Mouse (Mus musculus) CH12.LX (cell line): Measurements from ENCODE around the gene Ice1. TPM values are rescaled to one million over a fixed set of nuclear protein-coding genes. Genes with fewer than 3 reads are reported as not detected.
A peak's percentile ranks its signal among the peaks of the same experiment; 100 is the strongest.

Source experiments
- DNase-seq: peaks from one replicate; pipeline ENCODE4 v3.0.0-alpha.2; 2013; ENCODE audit errors: extremely low read depth
- H3K27ac ChIP-seq: 2 replicates; pipeline ENCODE4 v1.5.1; 2012; ENCODE audit warnings: low read depth, mild to moderate bottlenecking, control low read depth, moderate library complexity; ENCODE audit not compliant: insufficient read depth
- H3K27me3 ChIP-seq: replicated peaks from 2 replicates; pipeline ENCODE3; 2012; ENCODE audit warnings: inconsistent platforms
- H3K36me3 ChIP-seq, 2 experiments: replicated peaks in 1 of 2; 2 replicates each; pipeline versions ENCODE3 to v1.6.1; 2012; ENCODE audit warnings: inconsistent platforms in 1 of 2, low read length in 1 of 2, mild to moderate bottlenecking in 1 of 2, mixed read lengths in 1 of 2, moderate library complexity in 1 of 2; ENCODE audit not compliant: control insufficient read depth in 1 of 2, insufficient read depth in 1 of 2
- H3K4me1 ChIP-seq, 2 experiments: 2 replicates each; pipeline ENCODE4 v1.6.1; 2012; ENCODE audit warnings: inconsistent platforms in 1 of 2, moderate library complexity in 1 of 2; ENCODE audit not compliant: insufficient read depth in 2 of 2, control insufficient read depth in 1 of 2
- H3K4me2 ChIP-seq: 2 replicates; pipeline ENCODE4 v1.6.1; 2012; ENCODE audit warnings: low read depth, mild to moderate bottlenecking, control low read depth; ENCODE audit not compliant: poor library complexity, insufficient read depth, severe bottlenecking
- H3K4me3 ChIP-seq, 3 experiments: fragments of 150-350 bp in 1 of 3; sonication (generic) in 1 of 3; replicated peaks in 1 of 3; 2 replicates each; pipeline versions ENCODE3 to v1.5.1; 2011 to 2012; ENCODE audit warnings: low read depth in 2 of 3, low read length in 2 of 3, mild to moderate bottlenecking in 2 of 3, moderate library complexity in 2 of 3, control low read depth in 1 of 3, improper control_type of control experiment in 1 of 3, inconsistent platforms in 1 of 3, mixed read lengths in 1 of 3; ENCODE audit not compliant: poor library complexity in 1 of 3
- H3K79me2 ChIP-seq: replicated peaks from 2 replicates; pipeline ENCODE4 v1.6.1; 2012; ENCODE audit warnings: mild to moderate bottlenecking, moderate library complexity; ENCODE audit not compliant: control insufficient read depth, poor library complexity, insufficient read depth, severe bottlenecking; ENCODE audit errors: extremely low read depth
- H3K9ac ChIP-seq: 2 replicates; pipeline ENCODE4 v1.6.1; 2012; ENCODE audit warnings: low read depth, mild to moderate bottlenecking, control low read depth, moderate library complexity; ENCODE audit not compliant: insufficient read depth
- H3K9me3 ChIP-seq: replicated peaks from 2 replicates; pipeline ENCODE3; 2012; ENCODE audit warnings: low read length, inconsistent platforms, mixed read lengths
- CHD2 ChIP-seq: IDR thresholded peaks from 2 replicates; pipeline ENCODE4 v1.6.1; 2011; ENCODE audit warnings: low read length, improper control_type of control experiment
- CTCF ChIP-seq, 2 experiments: IDR thresholded peaks in 1 of 2; conservative IDR thresholded peaks in 1 of 2; 2 replicates each; pipeline ENCODE4 v1.5.1; 2011 to 2012; ENCODE audit warnings: low read depth in 2 of 2, low read length in 2 of 2, improper control_type of control experiment in 1 of 2, inconsistent platforms in 1 of 2, mild to moderate bottlenecking in 1 of 2, moderate library complexity in 1 of 2
- ELF1 ChIP-seq: IDR thresholded peaks from 2 replicates; pipeline ENCODE4 v1.6.1; 2014; ENCODE audit warnings: low read depth, mild to moderate bottlenecking, inconsistent platforms, low read length, improper control_type of control experiment
- EP300 ChIP-seq: IDR thresholded peaks from 2 replicates; pipeline ENCODE4 v1.6.1; 2011; ENCODE audit warnings: low read length, improper control_type of control experiment
- ETS1 ChIP-seq: conservative IDR thresholded peaks from 2 replicates; pipeline ENCODE4 v1.6.1; 2012; ENCODE audit warnings: low read depth, mild to moderate bottlenecking, inconsistent platforms, low read length, improper control_type of control experiment, moderate library complexity
- GABPA ChIP-seq: IDR thresholded peaks from 2 replicates; pipeline ENCODE4 v1.6.1; 2012; ENCODE audit warnings: low read depth, low read length, improper control_type of control experiment, inconsistent platforms; ENCODE audit not compliant: insufficient replicate concordance
- HCFC1 ChIP-seq: IDR thresholded peaks from 2 replicates; pipeline ENCODE4 v1.6.1; 2012; ENCODE audit warnings: low read depth, mild to moderate bottlenecking, inconsistent platforms, low read length, improper control_type of control experiment
- IRF4 ChIP-seq: IDR thresholded peaks from 2 replicates; pipeline ENCODE4 v1.6.1; 2014; ENCODE audit warnings: low read depth, mild to moderate bottlenecking, inconsistent platforms, low read length, improper control_type of control experiment
- JUN ChIP-seq: IDR thresholded peaks from 2 replicates; pipeline ENCODE4 v1.6.1; 2011; ENCODE audit warnings: low read depth, mild to moderate bottlenecking, low read length, improper control_type of control experiment, moderate library complexity; ENCODE audit not compliant: insufficient read depth
- JUND ChIP-seq: conservative IDR thresholded peaks from 2 replicates; pipeline ENCODE4 v1.6.1; 2011; ENCODE audit warnings: low read depth, low read length, improper control_type of control experiment
- KAT2A ChIP-seq: IDR thresholded peaks from 2 replicates; pipeline ENCODE4 v1.6.1; 2012; ENCODE audit warnings: low read length, improper control_type of control experiment, inconsistent platforms; ENCODE audit not compliant: insufficient replicate concordance
- MAFK ChIP-seq: IDR thresholded peaks from 2 replicates; pipeline ENCODE4 v1.6.1; 2011; ENCODE audit warnings: low read length, improper control_type of control experiment; ENCODE audit not compliant: insufficient replicate concordance
- MAX ChIP-seq: IDR thresholded peaks from 2 replicates; pipeline ENCODE4 v1.6.1; 2011; ENCODE audit warnings: low read length, improper control_type of control experiment
- MAZ ChIP-seq: IDR thresholded peaks from 2 replicates; pipeline ENCODE4 v1.6.1; 2012; ENCODE audit warnings: low read depth, mild to moderate bottlenecking, inconsistent platforms, low read length, improper control_type of control experiment, moderate library complexity
- MEF2A ChIP-seq: IDR thresholded peaks from 2 replicates; pipeline ENCODE4 v1.6.1; 2014; ENCODE audit warnings: low read depth, mild to moderate bottlenecking, inconsistent platforms, low read length, improper control_type of control experiment, borderline replicate concordance
- NELFE ChIP-seq: IDR thresholded peaks from 2 replicates; pipeline ENCODE4 v1.6.1; 2011; ENCODE audit warnings: low read depth, low read length, improper control_type of control experiment
- NRF1 ChIP-seq: IDR thresholded peaks from 2 replicates; pipeline ENCODE4 v1.6.1; 2014; ENCODE audit warnings: low read depth, mild to moderate bottlenecking, inconsistent platforms, low read length, improper control_type of control experiment, moderate library complexity
- PAX5 ChIP-seq: IDR thresholded peaks from 2 replicates; pipeline ENCODE4 v1.6.1; 2012; ENCODE audit warnings: low read length, inconsistent platforms, mixed read lengths
- POLR2A ChIP-seq: IDR thresholded peaks from 2 replicates; pipeline ENCODE4 v1.6.1; 2011; ENCODE audit warnings: low read depth, mild to moderate bottlenecking, improper control_type of control experiment, low read length
- POLR2AphosphoS2 ChIP-seq: IDR thresholded peaks from 2 replicates; pipeline ENCODE4 v1.6.1; 2011; ENCODE audit warnings: low read depth, low read length, improper control_type of control experiment
- RAD21 ChIP-seq: IDR thresholded peaks from 2 replicates; pipeline ENCODE4 v1.6.1; 2011; ENCODE audit warnings: low read depth, mild to moderate bottlenecking, low read length, improper control_type of control experiment, moderate library complexity
- RCOR1 ChIP-seq: conservative IDR thresholded peaks from 2 replicates; pipeline ENCODE4 v1.6.1; 2012; ENCODE audit warnings: low read depth, mild to moderate bottlenecking, inconsistent platforms, low read length, improper control_type of control experiment
- SIN3A ChIP-seq: IDR thresholded peaks from 2 replicates; pipeline ENCODE4 v1.6.1; 2012; ENCODE audit warnings: low read length, improper control_type of control experiment, inconsistent platforms
- SMC3 ChIP-seq: IDR thresholded peaks from 2 replicates; pipeline ENCODE4 v1.6.1; 2011; ENCODE audit warnings: low read depth, low read length, improper control_type of control experiment
- TBP ChIP-seq: conservative IDR thresholded peaks from 2 replicates; pipeline ENCODE4 v1.6.1; 2011; ENCODE audit warnings: low read depth, low read length, improper control_type of control experiment
- TCF12 ChIP-seq: IDR thresholded peaks from 2 replicates; pipeline ENCODE4 v1.6.1; 2014; ENCODE audit warnings: low read depth, mild to moderate bottlenecking, inconsistent platforms, low read length, improper control_type of control experiment
- UBTF ChIP-seq: IDR thresholded peaks from 2 replicates; pipeline ENCODE4 v1.6.1; 2012; ENCODE audit warnings: low read depth, mild to moderate bottlenecking, inconsistent platforms, low read length, improper control_type of control experiment, moderate library complexity
- USF2 ChIP-seq: conservative IDR thresholded peaks from 2 replicates; pipeline ENCODE4 v1.6.1; 2011; ENCODE audit warnings: low read depth, low read length, improper control_type of control experiment
- ZKSCAN1 ChIP-seq: IDR thresholded peaks from 2 replicates; pipeline ENCODE4 v1.6.1; 2012; ENCODE audit warnings: low read depth, inconsistent platforms, low read length, improper control_type of control experiment, borderline replicate concordance
- ZMIZ1 ChIP-seq: IDR thresholded peaks from 2 replicates; pipeline ENCODE4 v1.6.1; 2012; ENCODE audit warnings: low read depth, mild to moderate bottlenecking, inconsistent platforms, low read length, improper control_type of control experiment
- ZNF384 ChIP-seq: IDR thresholded peaks from 2 replicates; pipeline ENCODE4 v1.6.1; 2012; ENCODE audit warnings: low read depth, low read length, improper control_type of control experiment, inconsistent platforms
- dilution Hi-C: fragments of 300-500 bp; cut with MboI; formaldehyde crosslinking; loops from 2 replicates; pipeline ENCODE4 v1.14.3; 2020; ENCODE audit warnings: low sequenced_read_pairs; ENCODE audit not compliant: extremely low pct_unique_long_range_greater_than_20kb, extremely low pct_ligation_motif_present
- in situ Hi-C: fragments of 300-500 bp; cut with MboI; formaldehyde crosslinking; loops from 3 replicates; pipeline ENCODE4 v1.14.3; 2019; ENCODE audit warnings: low sequenced_read_pairs, low pct_ligation_motif_present, low pct_unique_long_range_greater_than_20kb, mixed read lengths
- polyA plus RNA-seq: library from polyadenylated mRNA; unstranded; fragments of >175 nt; gene quantifications from 2 replicates; pipeline ENCODE4 v1.2.1, GENCODE M21; 2012; ENCODE audit warnings: low read depth; ENCODE audit not compliant: insufficient read length
- total RNA-seq, 2 experiments: library from RNA; depleted of rRNA; stranded (reverse); fragments of 300-350 nt in 1 of 2; fragments of >200 nt in 1 of 2; gene quantifications; 2 replicates each; pipeline ENCODE4 v1.2.3; 2012 to 2014

The Ice1 gene
- total and polyA plus RNA-seq, 3 experiments, result 25.5 to 29.5 (median 25.8) TPM

DNA sequence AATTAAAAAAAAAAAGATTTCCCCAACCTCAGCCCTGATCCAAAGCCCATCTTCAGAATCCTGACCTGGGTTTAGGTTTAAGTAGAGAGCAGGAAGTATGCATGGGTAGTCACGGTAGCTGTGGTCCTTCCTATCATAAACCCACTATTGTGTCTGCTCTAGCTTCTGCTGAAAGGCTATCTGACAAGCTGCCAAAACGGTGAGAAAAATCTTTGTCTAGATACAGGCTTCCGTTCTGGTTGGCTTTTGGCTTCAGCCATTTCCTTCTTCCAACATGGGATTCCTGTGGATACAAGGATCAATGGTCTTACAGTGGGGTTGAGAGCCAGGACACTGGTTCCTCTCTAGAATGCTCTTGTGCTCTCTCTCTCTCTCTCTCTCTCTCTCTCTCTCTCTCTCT, 2.2 kb upstream of the Ice1 start:
- H3K27ac ChIP-seq, result no peak overlapping the region
- peaks cover 3 to 30% of the 10 kb centered on the region in 2 experiments; a peak in 2 of 4 replicates for H3K4me1 ChIP-seq
- in situ Hi-C loops (loop anchor here (5.0 to 10.0 kb wide), 3 partner anchors 128 to 355 kb away; no protein-coding TSS in a partner anchor), dilution Hi-C loops (no loop called here)
- no peak overlapping the region for H3K9ac ChIP-seq
- H3K27me3 ChIP-seq, result no peaks in the 10 kb centered on the region
- TF ChIP-seq PAX5 (no peak), JUND (no peak), ZKSCAN1 (no peak), MAX (no peak), TCF12 (no peak), POLR2AphosphoS2 (no peak), MAFK (no peak), TBP (no peak), SMC3 (no peak), SIN3A (no peak), ETS1 (no peak), GABPA (no peak), NELFE (no peak), RAD21 (no peak), NRF1 (no peak)
- peaks cover 20% of the 10 kb centered on the region for H3K79me2 ChIP-seq
- no peak overlapping the region for H3K4me2 ChIP-seq
- H3K4me3 ChIP-seq, result no peak overlapping the region
- peaks cover 0 to 5% of the 10 kb centered on the region in 2 experiments for H3K36me3 ChIP-seq
- DNase-seq, result no peak
- no peaks in the 10 kb centered on the region for H3K9me3 ChIP-seq

DNA sequence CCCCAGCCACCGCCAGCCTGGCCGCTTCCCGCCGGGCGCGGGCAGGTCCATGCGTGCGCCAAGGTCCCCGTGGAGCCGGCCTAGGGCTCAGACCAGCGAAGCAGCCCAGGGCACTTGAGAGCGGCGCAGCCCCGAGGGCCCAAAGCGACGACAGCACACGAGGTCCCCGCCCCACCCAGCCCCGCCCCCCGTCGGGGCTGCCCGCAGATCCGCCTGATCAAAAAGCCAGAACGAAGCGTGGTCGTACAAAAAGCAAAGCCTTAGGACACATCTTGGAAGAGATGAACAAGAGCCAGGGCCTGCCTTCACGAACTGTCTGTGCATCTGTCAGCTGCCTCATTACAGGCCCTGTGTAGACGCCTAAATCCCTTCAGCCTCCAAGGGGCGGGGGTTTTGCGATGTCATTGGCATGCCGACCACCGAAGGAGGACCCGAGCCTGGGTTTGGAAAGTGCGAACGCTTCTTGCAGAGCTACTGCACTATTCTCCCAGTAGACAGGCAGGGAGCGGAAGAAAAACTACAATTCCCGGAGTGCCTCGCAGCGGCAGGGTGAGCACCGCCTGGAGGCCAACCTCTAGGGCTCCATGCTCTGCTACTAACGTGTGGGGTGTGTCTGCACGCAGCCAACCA, 343 bp upstream of the Ice1 start:
- Histone ChIP-seq H3K4me1 (peaks cover 3 to 42% of the 10 kb centered on the region in 2 experiments; a peak in 2 of 4 replicates), H3K27me3 (no peaks in the 10 kb centered on the region), H3K4me2 (peak overlapping the region; percentile 97; the same call in 1 of the 2 replicates), H3K79me2 (peaks cover 25% of the 10 kb centered on the region), H3K9ac (peak overlapping the region; percentile 72), H3K27ac (peak overlapping the region; percentile 66), H3K4me3 (peak overlapping the region; percentile 90 to 94 (median 91)), H3K9me3 (no peaks in the 10 kb centered on the region), H3K36me3 (peaks cover 0 to 10% of the 10 kb centered on the region in 2 experiments)
- dilution Hi-C loops, result no loop called here
- DNase-seq, result peak; percentile 93
- in situ Hi-C loops, result no loop called here
- TF ChIP-seq HCFC1, result peak; percentile 90
- no peak for TF ChIP-seq ZNF384
- peak; percentile 20; the same call in 1 of the 2 replicates for TF ChIP-seq ZMIZ1
- 0 out of 2 replicates have a peak, but pooled peaks have one; percentile 14 for TF ChIP-seq GABPA
- no peak for TF ChIP-seq SMC3
- no peak for TF ChIP-seq RCOR1
- TF ChIP-seq CTCF (conservative IDR thresholded peaks at IDR 0.05 in 1 of 2, IDR thresholded peaks at IDR 0.05 in 1 of 2; ENCODE audit: low read depth in 2 of 2, low read length in 2 of 2), result peak in 1 of 2 experiments; percentile 27; a peak in 2 of 4 replicates
- 0 out of 2 replicates have a peak, but pooled peaks have one; percentile 21 for TF ChIP-seq NRF1
- no peak for TF ChIP-seq EP300
- TF ChIP-seq IRF4, result peak; percentile 53
- no peak; the same call in 1 of the 2 replicates for TF ChIP-seq ELF1
- TF ChIP-seq PAX5, result no peak
- TF ChIP-seq UBTF, result peak; percentile 27; the same call in 1 of the 2 replicates
- no peak for TF ChIP-seq JUN
- TF ChIP-seq CHD2, result no peak
- peak; percentile 85; the same call in 1 of the 2 replicates for TF ChIP-seq KAT2A
- peak; percentile 100 for TF ChIP-seq MAX
- peak; percentile 24; the same call in 1 of the 2 replicates for TF ChIP-seq MEF2A
- TF ChIP-seq RAD21, result no peak
- TF ChIP-seq MAZ, result peak; percentile 91
- TF ChIP-seq POLR2A, result peak; percentile 80
- no peak for TF ChIP-seq ZKSCAN1
- TF ChIP-seq USF2, result no peak
